Mouse (Mus musculus) ES-E14 (cell line): ENCODE measurements around the gene Snx3.

Source experiments
- HCFC1 ChIP-seq: IDR thresholded peaks from 2 replicates; pipeline ENCODE4 v1.6.1; 2012; ENCODE audit warnings: low read length, inconsistent platforms, borderline replicate concordance; ENCODE audit not compliant: insufficient read depth
- ZC3H11A ChIP-seq: IDR thresholded peaks from 2 replicates; pipeline ENCODE4 v1.6.1; 2012; ENCODE audit warnings: low read depth, mild to moderate bottlenecking, inconsistent platforms, low read length, borderline replicate concordance

- TF ChIP-seq ZC3H11A: no peak
- TF ChIP-seq HCFC1: no peak
Observed at GRCm38 (mm10) chr10:42521315-42521981, 19.6 kb downstream of the Snx3 start.
